Mouse (Mus musculus) stomach, postnatal 0 days (tissue): ENCODE data around the gene Arf1. TPM values are rescaled to one million over a fixed set of nuclear protein-coding genes. Genes with fewer than 3 reads are reported as not detected.

Experiments
- ATAC-seq: fragments of 200-750 bp; cut with Nextera tagmentation; 2 replicates; pipeline ENCODE4 v1.8.0; 2017; ENCODE audit not compliant: low FRiP score, low TSS enrichment
- DNase-seq: peaks from one replicate; pipeline ENCODE4 v3.0.0-alpha.2; 2016; ENCODE audit warnings: low spot score
- H3K27ac ChIP-seq: fragments of 300-500 bp; sonication (generic); replicated peaks from 2 replicates; pipeline ENCODE4 v1.5.1; 2014; ENCODE audit warnings: mild to moderate bottlenecking, control low read depth
- H3K27me3 ChIP-seq: fragments of 300-500 bp; sonication (generic); 2 replicates; pipeline ENCODE4 v1.6.1; 2014; ENCODE audit warnings: low read length; ENCODE audit not compliant: control insufficient read depth, insufficient read depth
- H3K36me3 ChIP-seq: fragments of 300-500 bp; sonication (generic); 2 replicates; pipeline ENCODE4 v1.6.1; 2014; ENCODE audit warnings: low read length, mixed read lengths; ENCODE audit not compliant: control insufficient read depth, insufficient read depth
- H3K4me1 ChIP-seq: fragments of 300-500 bp; sonication (generic); replicated peaks from 2 replicates; pipeline ENCODE4 v1.6.1; 2014; ENCODE audit warnings: antibody characterized with exemption; ENCODE audit not compliant: control insufficient read depth, insufficient read depth
- H3K4me2 ChIP-seq: fragments of 300-500 bp; sonication (generic); replicated peaks from 2 replicates; pipeline ENCODE4 v1.6.1; 2014; ENCODE audit warnings: low read depth, mild to moderate bottlenecking, control low read depth, moderate library complexity
- H3K4me3 ChIP-seq: fragments of 300-500 bp; sonication (generic); 2 replicates; pipeline ENCODE4 v1.5.1; 2014; ENCODE audit warnings: low read depth, low read length, control low read depth
- H3K9ac ChIP-seq: fragments of 300-500 bp; sonication (generic); 2 replicates; pipeline ENCODE4 v1.6.1; 2014; ENCODE audit warnings: mild to moderate bottlenecking, low read length, control low read depth, mixed read lengths
- H3K9me3 ChIP-seq: fragments of 300-500 bp; sonication (generic); 2 replicates; pipeline ENCODE4 v1.6.1; 2016; ENCODE audit warnings: low read length; ENCODE audit not compliant: control insufficient read depth
- CTCF ChIP-seq: IDR thresholded peaks from 2 replicates; pipeline ENCODE4 v1.5.1; 2016; ENCODE audit warnings: antibody characterized with exemption, low read depth, mild to moderate bottlenecking, moderate library complexity
- EP300 ChIP-seq: optimal IDR thresholded peaks from 2 replicates; pipeline ENCODE3; 2016; ENCODE audit warnings: antibody characterized with exemption
- WGBS: fragments of 180-500 bp; shearing (Covaris S2); extraction: QIAGEN DNeasy Blood & Tissue Kit; methylation state at CpG from one replicate; pipeline ENCODE4 v1.1.7; 2014; 5-methylcytosine and 5-hydroxymethylcytosine counted together
- polyA plus RNA-seq: library from polyadenylated mRNA; unstranded; fragments of >200 nt; fragmentation: Nextera tagmentation; extraction: Ambion mirVana; gene quantifications from 2 replicates; pipeline ENCODE4 v1.2.1, GENCODE M21; 2015

The Arf1 gene
- polyA plus RNA-seq: 536 and 549 TPM in 2 replicates

- no peaks in the 10 kb centered on the region for H3K27me3 ChIP-seq
- ATAC-seq (peak; percentile 96), DNase-seq (peak; percentile 97)
- peak within 1 kb of the TSS; percentile 100 for H3K4me3 ChIP-seq
- H3K27ac ChIP-seq: peak within 1 kb of the TSS; percentile 99
- peak; percentile 17; the same call in 1 of the 2 replicates for TF ChIP-seq CTCF
- peak; percentile 70 for TF ChIP-seq EP300
- H3K36me3 ChIP-seq: no peaks in the 10 kb centered on the region
- WGBS: 6% methylated on average over 48 of the region's 59 CpGs
- peaks cover 13% of the 10 kb centered on the region for H3K4me1 ChIP-seq
- peak within 1 kb of the TSS; percentile 83 for H3K4me2 ChIP-seq
- H3K9ac ChIP-seq: peak within 1 kb of the TSS; percentile 100
- H3K9me3 ChIP-seq: no peaks in the 10 kb centered on the region
Measured at GRCm38 (mm10) chr11:59228122-59228953, at the start of gene Arf1. TSS of gene Arf1 (minus strand) at chr11:59228270.

GRCm38 (mm10) chr11:59276877-59277276 lies 48.8 kb upstream of the Arf1 start:
- DNase-seq: no peak
- no peaks in the 10 kb centered on the region for H3K36me3 ChIP-seq
- no peaks in the 10 kb centered on the region for H3K9me3 ChIP-seq
- TF ChIP-seq CTCF (no peak), EP300 (no peak)
- H3K4me3 ChIP-seq: no peak overlapping the region
- ATAC-seq: no peak
- no peaks in the 10 kb centered on the region; the same call in 1 of the 2 replicates for H3K27me3 ChIP-seq
- WGBS: 23% methylated on average over 2 of the region's 2 CpGs
- no peaks in the 10 kb centered on the region for H3K4me1 ChIP-seq
- H3K27ac ChIP-seq: no peak overlapping the region
- no peak overlapping the region for H3K4me2 ChIP-seq
- H3K9ac ChIP-seq: no peak overlapping the region

GRCm38 (mm10) chr11:59274184-59274583 lies 46.1 kb upstream of the Arf1 start:
- DNase-seq (no peak), ATAC-seq (no peak)
- WGBS: 63% methylated on average over 3 of the region's 3 CpGs
- H3K36me3 ChIP-seq: no peaks in the 10 kb centered on the region
- H3K9ac ChIP-seq: no peak overlapping the region
- no peak overlapping the region for H3K4me3 ChIP-seq
- H3K4me2 ChIP-seq: no peak overlapping the region
- no peaks in the 10 kb centered on the region; the same call in 1 of the 2 replicates for H3K27me3 ChIP-seq
- H3K9me3 ChIP-seq: no peaks in the 10 kb centered on the region
- H3K4me1 ChIP-seq: no peaks in the 10 kb centered on the region
- TF ChIP-seq CTCF: no peak
- TF ChIP-seq EP300: no peak
- H3K27ac ChIP-seq: no peak overlapping the region

- Histone ChIP-seq H3K4me2 (no peak overlapping the region), H3K9me3 (no peaks in the 10 kb centered on the region), H3K4me3 (no peak overlapping the region), H3K9ac (no peak overlapping the region), H3K4me1 (peaks cover 4% of the 10 kb centered on the region; the same call in 1 of the 2 replicates), H3K36me3 (no peaks in the 10 kb centered on the region), H3K27ac (no peak overlapping the region), H3K27me3 (no peaks in the 10 kb centered on the region; the same call in 1 of the 2 replicates)
- ATAC-seq: no peak
- 28% methylated on average over 6 of the region's 6 CpGs for WGBS
- DNase-seq: no peak
- TF ChIP-seq EP300: no peak
- 0 out of 2 replicates have a peak, but pooled peaks have one; percentile 2 for TF ChIP-seq CTCF
Measured at GRCm38 (mm10) chr11:59266727-59267126, 38.7 kb upstream of the Arf1 start.

- Histone ChIP-seq H3K27me3 (no peaks in the 10 kb centered on the region; the same call in 1 of the 2 replicates), H3K27ac (no peak overlapping the region), H3K4me2 (no peak overlapping the region), H3K4me3 (no peak overlapping the region), H3K9ac (no peak overlapping the region), H3K4me1 (peaks cover 4% of the 10 kb centered on the region; the same call in 1 of the 2 replicates), H3K36me3 (no peaks in the 10 kb centered on the region), H3K9me3 (no peaks in the 10 kb centered on the region)
- DNase-seq (no peak), ATAC-seq (no peak)
- TF ChIP-seq EP300 (no peak), CTCF (no peak)
- 70% methylated on average over 8 of the region's 8 CpGs for WGBS
Measured at GRCm38 (mm10) chr11:59265154-59265813, 37.2 kb upstream of the Arf1 start.
